In genomic region chr9:107374623-107375022, GRCm38 (mm10) we compare ENCODE assay signal across 9 mouse cellular contexts. TPM values are rescaled to one million over a fixed set of nuclear protein-coding genes. Genes with fewer than 3 reads are reported as not detected.
DNase-seq lines count a peak whose midpoint lies in the region; ATAC-seq and TF ChIP-seq lines count a peak whose summit lies in the region.
"Had no signal": no experiment of that assay in that cellular context is flagged by ENCODE, and none has a peak within 500 bp of the region (broad histone marks: within the 10 kb centered on the region; RNA-seq: fewer than 3 reads in every experiment).

No protein-coding gene starts in this region.

- peak; percentile 7 for DNase-seq in kidney, adult 11 months
- DNase-seq in ES-E14 (ENCODE audit: low read depth, low spot score) = peak; percentile 97
- peak; percentile 56 for DNase-seq in embryo, embryonic 10.5 days (ENCODE audit: low spot score)
- DNase-seq in liver, embryonic 14.5 days (ENCODE audit: low read depth in 3 of 3, low spot score in 3 of 3) = peak; percentile 58 to 63 (median 62)
- DNase-seq in ovary, postnatal 36 days (ENCODE audit: low spot score) = no peak
- no peak for DNase-seq in left cerebral cortex, adult 8-10 months (ENCODE audit: low spot score in 2 of 2)
- no peak for DNase-seq in frontal cortex, postnatal 14 days (ENCODE audit: low spot score in 2 of 2)

- H3K36me3 ChIP-seq in kidney, embryonic 15.5 days = no peaks in the 10 kb centered on the region
- H3K36me3 ChIP-seq in ES-E14 (ENCODE audit: control insufficient read depth, insufficient read depth, low read length, poor library complexity, severe bottlenecking) = no peaks in the 10 kb centered on the region
- no peaks in the 10 kb centered on the region for H3K36me3 ChIP-seq in liver, embryonic 14.5 days (replicated peaks; ENCODE audit: control insufficient read depth, insufficient read depth, low read depth)
- H3K36me3 ChIP-seq: embryonic facial prominence, embryonic 12.5 days had no signal

- H3K9me3 ChIP-seq in kidney, embryonic 15.5 days (replicated peaks) = no peaks in the 10 kb centered on the region
- H3K9me3 ChIP-seq in ES-E14 (ENCODE audit: control insufficient read depth, insufficient read depth, low read depth, low read length) = no peaks in the 10 kb centered on the region
- H3K9me3 ChIP-seq in liver, embryonic 14.5 days (ENCODE audit: control insufficient read depth, low read length) = no peaks in the 10 kb centered on the region
- H3K9me3 ChIP-seq: embryonic facial prominence, embryonic 12.5 days had no signal

- peak; percentile 89 for TF ChIP-seq CTCF in liver, embryonic 14.5 days (IDR thresholded peaks at IDR 0.05; ENCODE audit: low read depth)

- H3K4me3 ChIP-seq in kidney, embryonic 15.5 days (replicated peaks) = no peak overlapping the region
- peak overlapping the region in 1 of 2 experiments; percentile 46; a peak in 3 of 4 replicates for H3K4me3 ChIP-seq in ES-E14 (ENCODE audit: insufficient read depth in 1 of 2, low read depth in 1 of 2, low read length in 2 of 2, poor library complexity in 1 of 2, severe bottlenecking in 1 of 2)
- H3K4me3 ChIP-seq in liver, embryonic 14.5 days (ENCODE audit: insufficient read depth in 1 of 2, low read depth in 2 of 2, low read length in 2 of 2) = no peak overlapping the region
- H3K4me3 ChIP-seq: embryonic facial prominence, embryonic 12.5 days had no signal

- peaks cover 29% of the 10 kb centered on the region for H3K4me1 ChIP-seq in kidney, embryonic 15.5 days
- peaks cover 3 to 18% of the 10 kb centered on the region in 2 experiments; a peak in 3 of 4 replicates for H3K4me1 ChIP-seq in ES-E14 (ENCODE audit: control insufficient read depth in 2 of 2, insufficient read depth in 2 of 2, low read length in 2 of 2, poor library complexity in 1 of 2)
- H3K4me1 ChIP-seq in liver, embryonic 14.5 days (replicated peaks; ENCODE audit: control insufficient read depth in 2 of 2, insufficient read depth in 2 of 2, low read length in 1 of 2) = peaks cover 41 to 44% of the 10 kb centered on the region in 2 experiments
- H3K4me1 ChIP-seq: embryonic facial prominence, embryonic 12.5 days had no signal

- TF ChIP-seq EP300 in liver, embryonic 14.5 days (IDR thresholded peaks at IDR 0.05; ENCODE audit: low read depth) = no peak

- H3K4me2 ChIP-seq in kidney, embryonic 15.5 days = no peak overlapping the region
- peak overlapping the region; percentile 28 for H3K4me2 ChIP-seq in liver, embryonic 14.5 days (ENCODE audit: low read depth)
- H3K4me2 ChIP-seq: embryonic facial prominence, embryonic 12.5 days had no signal

- ATAC-seq in kidney, embryonic 15.5 days (replicated peaks; ENCODE audit: low FRiP score) = no peak
- ATAC-seq in liver, embryonic 14.5 days (ENCODE audit: insufficient read depth) = no peak

- no peak overlapping the region for H3K9ac ChIP-seq in kidney, embryonic 15.5 days
- no peak overlapping the region for H3K9ac ChIP-seq in ES-E14 (ENCODE audit: insufficient read depth, low read depth, low read length, poor library complexity, severe bottlenecking)
- H3K9ac ChIP-seq in liver, embryonic 14.5 days (replicated peaks) = no peak overlapping the region
- H3K9ac ChIP-seq: embryonic facial prominence, embryonic 12.5 days had no signal

- H3K27ac ChIP-seq in kidney, embryonic 15.5 days = no peak overlapping the region
- H3K27ac ChIP-seq in ES-E14 (ENCODE audit: insufficient read depth, low read depth, low read length, poor library complexity, severe bottlenecking) = no peak overlapping the region
- no peak overlapping the region for H3K27ac ChIP-seq in liver, embryonic 14.5 days
- H3K27ac ChIP-seq: embryonic facial prominence, embryonic 12.5 days had no signal

- 11% methylated on average over 8 of the region's 8 CpGs for WGBS in kidney, embryonic 15.5 days
- 7% methylated on average over 8 of the region's 8 CpGs for WGBS in liver, embryonic 14.5 days (ENCODE audit: insufficient replicate concordance)

- H3K27me3 ChIP-seq in kidney, embryonic 15.5 days = peaks cover 55% of the 10 kb centered on the region
- H3K27me3 ChIP-seq in liver, embryonic 14.5 days (ENCODE audit: control insufficient read depth, insufficient read depth, low read length) = peaks cover 48% of the 10 kb centered on the region

- in situ Hi-C loops in ES-E14 (cut with MboI; ENCODE audit: low sequenced_read_pairs in 2 of 2, unreplicated experiment in 2 of 2) = no loop called here

TF ChIP-seq in ES-E14, 5 proteins besides CTCF, POLR2A, EP300 and RAD21:
- 0 out of 2 replicates have a peak, but pooled peaks have one; percentile 43 for TF ChIP-seq CHD2 (IDR thresholded peaks at IDR 0.05; ENCODE audit: low read depth, low read length)
- TF ChIP-seq MAFK (IDR thresholded peaks at IDR 0.05; ENCODE audit: insufficient read depth, low read depth, low read length) = peak; percentile 41; the same call in 1 of the 2 replicates
- no peak for TF ChIP-seq ZNF384 (IDR thresholded peaks at IDR 0.05; ENCODE audit: low read depth, low read length)

RNA-seq across cellular contexts. Expression of gene Cacna2d2, which starts 24.8 kb away (rescaled TPM):
- polyA plus RNA-seq in kidney, embryonic 15.5 days (2015; fragmentation: Nextera tagmentation; extraction: Ambion mirVana) = 0.84 and 0.93 TPM in 2 replicates
- total RNA-seq in ES-E14 (2012; rRNA removed) = 0.85 and 2.4 TPM in 2 replicates
- 0.06 and 0.08 TPM in 2 replicates for polyA plus RNA-seq in liver, embryonic 14.5 days (2012; rRNA removed)
- polyA plus RNA-seq in liver, embryonic 14.5 days (2014; fragmentation: Nextera tagmentation; extraction: Ambion mirVana) = not detected in 2 replicates
- total RNA-seq in left cerebral cortex, adult 8-10 months (2022) = 10 to 100 TPM; 37.3 to 49.0 (median 44.8) TPM

RNA-seq across cellular contexts. Expression of gene 6430571L13Rik, which starts 34.2 kb away (rescaled TPM):
- 0.81 and 0.90 TPM in 2 replicates for polyA plus RNA-seq in kidney, embryonic 15.5 days (2015; fragmentation: Nextera tagmentation; extraction: Ambion mirVana)
- 0.45 and 0.95 TPM in 2 replicates for total RNA-seq in ES-E14 (2012; rRNA removed)
- polyA plus RNA-seq in liver, embryonic 14.5 days (2012; rRNA removed) = 0.05 and 0.07 TPM in 2 replicates
- 0.20 TPM in 1 of 2 replicates, not detected in the other for polyA plus RNA-seq in liver, embryonic 14.5 days (2014; fragmentation: Nextera tagmentation; extraction: Ambion mirVana)
- total RNA-seq in left cerebral cortex, adult 8-10 months (2022) = 1 to 10 TPM; 5.6 to 7.1 (median 6.2) TPM

RNA-seq across cellular contexts. Expression of gene Hemk1, which starts 36.5 kb away (rescaled TPM):
- 10.9 and 11.8 TPM in 2 replicates for polyA plus RNA-seq in kidney, embryonic 15.5 days (2015; fragmentation: Nextera tagmentation; extraction: Ambion mirVana)
- 29.1 and 41.3 TPM in 2 replicates for total RNA-seq in ES-E14 (2012; rRNA removed)
- 3.1 and 3.3 TPM in 2 replicates for polyA plus RNA-seq in liver, embryonic 14.5 days (2012; rRNA removed)
- polyA plus RNA-seq in liver, embryonic 14.5 days (2014; fragmentation: Nextera tagmentation; extraction: Ambion mirVana) = 2.2 and 3.5 TPM in 2 replicates
- total RNA-seq in left cerebral cortex, adult 8-10 months (2022) = 10 to 100 TPM; 14.9 to 20.6 (median 18.7) TPM

Comparison
In these comparisons a context has a peak if more than half of its experiments do, and no peak if none do; other contexts are left out.
1. DNase-seq: peak in kidney, adult 11 months (single experiment), ES-E14 (single experiment), embryo, embryonic 10.5 days (single experiment) and liver, embryonic 14.5 days (3 of 3); none in ovary, postnatal 36 days (single experiment), left cerebral cortex, adult 8-10 months (0 of 2) and frontal cortex, postnatal 14 days (0 of 2).
2. RNA of gene Cacna2d2, which starts 24.8 kb away (total RNA-seq): 37.3 to 49.0 TPM in left cerebral cortex, adult 8-10 months; 0.85 to 2.4 TPM in ES-E14; every median in the first group is over 10 times any median in the second.